Mouse (Mus musculus): ENCODE results near the gene Umps. TPM values are rescaled to one million over a fixed set of nuclear protein-coding genes. Genes with fewer than 3 reads are reported as not detected.

Gene Umps
- polyA plus RNA-seq, 1 experiment, result 16.5 TPM

DNA sequence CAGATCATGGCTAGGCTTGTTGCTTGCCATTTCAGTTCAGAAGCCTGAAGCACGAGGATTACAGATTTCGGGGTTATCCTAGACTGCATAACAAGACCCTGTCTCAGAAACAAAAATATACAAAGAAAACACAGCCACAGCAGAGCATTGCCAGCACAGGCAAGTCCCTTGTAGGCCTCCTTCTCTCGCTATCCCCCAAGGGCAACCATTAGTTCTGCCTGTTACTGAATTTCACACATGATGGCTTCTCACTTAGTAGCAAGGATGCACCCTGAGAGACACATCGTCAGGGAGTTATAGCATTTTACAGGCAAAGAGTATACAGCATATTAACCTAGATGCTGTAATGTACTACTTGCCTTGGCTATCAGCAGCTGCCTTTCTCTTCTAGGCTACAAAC lies 58.6 kb downstream of the Umps start:
- Histone ChIP-seq H3K27ac (ENCODE audit: insufficient read depth, low read depth, low read length) (no peak overlapping the region), H3K36me3 (ENCODE audit: control insufficient read depth, insufficient read depth, low read length) (no peaks in the 10 kb centered on the region; the same call in 1 of the 2 replicates), H3K4me1 (ENCODE audit: control insufficient read depth, insufficient read depth, low read length) (no peaks in the 10 kb centered on the region; the same call in 1 of the 2 replicates), H3K27me3 (replicated peaks; ENCODE audit: control insufficient read depth, insufficient read depth, low read length) (no peaks in the 10 kb centered on the region), H3K4me3 (ENCODE audit: insufficient read depth, low read depth, low read length) (no peak overlapping the region)
- no peak for DNase-seq
- TF ChIP-seq CTCF (conservative IDR thresholded peaks at IDR 0.05; ENCODE audit: insufficient read depth, insufficient read length, low read depth, low read length) (no peak), POLR2A (IDR thresholded peaks at IDR 0.05; ENCODE audit: low read depth, low read length) (no peak)
- 74% methylated on average over 4 of the region's 4 CpGs for WGBS

Other genes with a start within 250 kb of the Umps start
- gene Muc13, start 173.0 kb downstream of the Umps start, polyA plus RNA-seq (2012; rRNA removed), result 0.10 and 0.11 TPM in 2 replicates
- gene Itgb5, start 137.4 kb downstream of the Umps start, polyA plus RNA-seq (2012; rRNA removed), result 145 TPM in 2 replicates